Mouse (Mus musculus): ENCODE data around the gene Stxbp4.

The Stxbp4 gene

DNA sequence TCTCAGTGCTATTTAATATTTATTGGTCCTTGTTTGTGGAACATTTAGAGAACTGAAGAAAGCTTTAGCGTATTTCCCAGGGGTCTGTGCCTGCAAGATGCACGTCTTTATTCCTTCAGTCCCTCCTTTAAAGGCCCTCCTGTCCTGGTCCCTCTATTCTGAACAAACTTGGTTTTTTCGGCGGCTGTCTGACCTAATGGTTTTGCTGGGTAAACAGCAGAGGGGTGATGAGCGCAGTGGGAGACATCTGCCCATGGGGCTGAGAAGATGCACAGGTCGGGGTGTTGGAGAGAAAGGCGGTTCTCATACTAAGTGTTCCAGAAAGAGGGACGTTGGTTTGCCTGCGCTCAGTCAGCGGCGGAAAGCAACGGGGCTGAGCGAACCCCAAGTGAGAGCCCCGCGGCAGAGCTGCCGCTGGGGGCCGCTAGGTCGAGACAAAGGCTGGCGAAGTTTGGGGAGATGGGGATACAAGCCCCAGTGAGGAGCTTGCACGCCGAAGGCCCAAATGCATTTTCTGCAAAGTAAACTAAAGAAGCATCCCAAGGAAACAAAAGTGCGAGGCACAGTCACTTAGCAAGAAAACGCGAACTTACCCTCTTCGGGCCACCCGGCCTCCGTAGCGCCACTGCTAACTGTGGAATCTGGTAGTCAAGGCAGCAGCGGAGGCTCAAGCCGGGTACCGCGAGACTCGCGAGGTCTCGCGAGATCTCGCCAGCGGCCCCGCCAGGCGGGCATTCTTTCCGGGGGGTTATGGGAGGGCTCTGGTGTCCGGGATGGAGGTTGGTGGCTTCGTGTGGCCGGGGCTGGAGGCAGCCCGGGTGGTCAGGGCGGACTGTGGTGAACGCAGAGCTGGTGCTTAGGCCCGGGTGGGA lies at the start of gene Stxbp4, which contains the start of gene Cox11:
TSS of gene Stxbp4 (minus strand) at position 645 of the 872 bp plus-strand sequence.
TSS of gene Cox11 (plus strand) at position 734 of the 872 bp plus-strand sequence.
- peak; percentile 93 for ATAC-seq (ENCODE audit: low TSS enrichment)

DNA sequence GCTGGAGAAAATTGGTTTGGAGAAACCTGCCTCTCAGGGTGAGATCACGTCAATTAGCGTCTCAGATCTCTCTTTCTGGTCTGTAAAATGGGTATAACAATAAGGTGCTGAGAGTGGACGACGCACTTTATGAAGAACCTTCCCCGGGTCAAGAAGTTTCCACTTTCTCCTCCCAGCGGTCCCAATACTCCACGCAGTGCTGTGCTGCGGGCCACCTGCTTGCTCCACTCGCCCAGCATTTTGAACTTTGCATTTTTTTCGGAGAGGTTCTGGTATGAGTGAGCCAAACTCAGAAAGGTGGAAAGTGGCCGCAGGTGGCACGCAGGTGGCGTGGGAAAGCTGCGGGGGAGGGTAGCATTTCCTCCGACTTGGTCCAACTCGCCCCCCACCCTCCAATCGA lies 49.2 kb upstream of the Stxbp4 start:
- peak; percentile 28 for ATAC-seq (ENCODE audit: low TSS enrichment)

DNA sequence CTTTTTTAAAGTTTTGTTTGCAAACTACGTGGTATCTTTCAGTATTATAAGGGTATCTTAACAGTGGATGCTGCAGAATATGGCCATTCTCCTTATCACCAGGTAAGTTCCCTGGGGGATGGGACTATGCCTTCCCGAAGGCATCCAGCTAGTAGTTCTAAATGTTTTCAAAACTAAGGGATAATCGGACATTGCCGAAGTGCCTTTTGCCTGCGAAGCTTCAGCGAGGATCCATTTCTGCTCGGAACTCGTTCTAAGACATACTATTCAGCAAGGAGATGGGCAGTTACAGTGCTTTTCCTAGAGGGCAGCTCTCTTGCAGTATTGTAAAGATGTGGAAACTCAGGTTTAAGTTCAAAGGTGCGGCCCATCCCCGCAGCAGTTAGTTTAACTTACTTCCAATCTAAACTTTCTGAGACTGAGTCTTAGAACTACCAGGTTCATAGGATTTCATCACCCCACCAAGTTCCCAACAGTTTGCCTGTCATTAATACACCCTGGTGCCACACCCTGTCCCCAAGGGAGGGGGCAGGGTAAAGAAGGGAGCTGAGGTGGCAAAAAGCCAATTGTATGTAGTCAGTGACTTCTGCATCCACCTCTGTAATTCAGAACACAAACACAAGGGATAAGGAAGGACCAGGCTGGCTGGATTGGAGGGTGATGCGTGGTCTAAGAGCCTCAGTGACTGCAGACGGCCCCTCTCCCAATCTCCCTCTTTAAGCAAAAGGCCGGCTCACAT lies 48.6 kb upstream of the Stxbp4 start:
- no peak for ATAC-seq (ENCODE audit: low TSS enrichment)

DNA sequence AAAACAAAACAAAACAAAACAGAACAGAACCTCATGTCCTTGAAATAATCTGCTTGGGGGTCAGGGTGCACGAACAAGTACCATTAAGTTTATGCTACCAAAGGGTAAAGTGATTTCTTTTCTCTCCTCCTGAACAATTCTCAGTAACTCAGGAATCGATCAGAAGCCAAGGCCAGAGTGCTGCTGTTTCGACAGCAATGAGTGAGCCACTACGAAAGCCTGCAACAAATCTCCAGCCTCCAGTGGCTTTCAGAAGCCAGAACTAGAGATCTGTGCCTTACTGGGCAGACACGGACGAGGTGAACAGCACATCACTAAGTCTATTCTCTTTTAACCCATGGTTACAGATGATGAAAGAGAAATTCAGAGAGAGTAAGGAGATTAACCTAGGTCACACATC lies 47.3 kb upstream of the Stxbp4 start:
- ATAC-seq (ENCODE audit: low TSS enrichment) = no peak

DNA sequence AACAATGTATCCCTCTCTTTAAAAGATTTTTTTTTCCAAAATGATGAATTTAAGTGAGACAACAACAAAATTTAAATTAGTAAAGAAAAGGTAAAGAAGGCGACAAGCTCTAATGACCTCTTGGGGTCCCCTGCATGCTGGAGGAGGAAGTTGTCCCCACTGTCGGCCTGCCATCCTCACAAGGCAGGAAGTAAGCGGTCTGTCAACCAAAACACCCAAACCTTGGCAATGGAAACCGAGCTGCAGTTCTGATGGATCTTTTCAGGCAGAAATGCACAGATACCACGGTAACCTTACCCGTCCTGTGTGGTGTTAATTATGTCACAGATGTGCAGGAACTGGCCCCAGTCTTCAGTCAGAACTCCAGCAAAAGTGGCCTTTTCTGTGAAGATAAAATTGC lies 46.9 kb upstream of the Stxbp4 start:
- no peak for ATAC-seq (ENCODE audit: low TSS enrichment)

DNA sequence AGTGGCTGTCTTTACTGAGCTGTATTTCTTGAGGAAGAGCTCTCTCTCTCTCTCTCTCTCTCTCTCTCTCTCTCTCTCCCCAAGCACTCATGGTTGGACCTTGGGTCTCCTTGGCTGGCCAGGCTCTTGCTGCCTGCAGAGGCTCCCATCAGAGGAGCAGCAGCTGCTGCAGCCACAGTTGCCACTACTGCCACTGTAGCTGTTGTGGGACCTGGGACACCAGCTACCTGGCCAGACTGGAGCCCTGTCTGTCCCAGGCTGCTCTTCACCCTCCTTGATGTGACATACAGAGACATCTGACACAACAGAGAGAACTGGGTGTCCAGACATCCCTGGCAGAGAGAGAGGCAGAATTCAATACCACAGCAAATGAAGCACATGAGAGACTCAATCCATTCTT lies 43.3 kb upstream of the Stxbp4 start:
- no peak for ATAC-seq (ENCODE audit: low TSS enrichment)

DNA sequence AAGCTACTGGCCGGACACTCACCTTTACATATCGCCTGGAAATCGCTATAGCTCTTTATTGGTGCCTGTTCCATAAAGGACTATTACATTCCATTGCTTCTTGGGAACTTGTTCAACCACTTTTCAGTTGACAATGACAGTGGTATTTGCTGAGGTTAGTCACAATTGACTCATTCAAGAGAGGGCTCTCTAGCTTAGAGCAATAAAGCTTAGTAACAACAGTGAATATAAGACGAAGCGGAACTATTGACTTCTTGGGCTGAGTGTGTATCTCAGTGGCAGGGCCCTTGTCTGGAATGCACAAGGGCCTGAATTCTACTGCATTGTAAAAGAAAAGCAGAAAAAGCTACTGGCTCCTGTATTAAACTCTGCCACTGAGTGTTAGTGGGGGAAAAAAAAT lies 40.7 kb upstream of the Stxbp4 start:
- ATAC-seq (ENCODE audit: low TSS enrichment) = no peak

DNA sequence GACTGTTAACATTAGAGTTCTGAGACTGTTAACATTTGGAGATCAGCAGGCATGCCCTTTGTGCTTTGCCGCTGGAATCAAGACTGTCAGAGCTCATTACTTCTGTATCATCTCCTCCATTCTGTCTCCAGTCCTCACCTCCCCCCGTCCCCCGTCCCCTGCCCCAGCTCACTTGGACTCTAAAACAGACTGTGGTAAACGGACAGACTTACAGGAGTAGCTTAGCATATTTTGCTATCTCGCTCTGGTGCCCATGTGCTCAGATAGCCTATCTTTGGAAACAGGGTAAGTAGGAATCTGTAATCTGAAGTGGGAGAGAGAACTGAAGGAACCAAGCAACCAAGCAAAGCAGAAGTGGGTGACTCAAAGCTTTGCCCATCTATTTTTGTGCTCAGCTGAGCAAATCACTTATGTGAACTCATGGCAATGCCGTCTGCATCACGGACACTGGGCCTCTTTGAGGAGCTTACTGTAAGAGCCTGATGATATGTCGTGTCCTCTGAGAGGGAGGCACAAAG lies 39.9 kb upstream of the Stxbp4 start:
- peak; percentile 99 for ATAC-seq (ENCODE audit: low TSS enrichment)

DNA sequence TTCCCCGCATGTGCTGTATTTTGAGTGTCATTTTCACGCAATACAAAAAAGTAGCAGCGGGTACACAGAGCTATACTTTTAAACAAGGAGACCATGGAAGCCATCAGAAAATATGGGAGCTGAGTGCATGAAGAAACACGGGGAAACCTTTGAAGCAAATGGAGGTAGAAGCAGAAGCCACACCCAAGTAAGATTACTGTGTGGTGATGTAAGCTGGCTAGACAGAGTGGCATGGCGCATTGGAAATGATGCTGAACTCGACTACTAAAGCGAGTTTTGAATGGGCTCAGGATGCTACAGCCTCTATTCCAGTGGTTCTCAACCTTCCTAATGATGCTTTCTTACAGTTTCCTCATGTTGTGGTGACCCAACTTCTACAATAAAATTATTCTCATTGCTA lies 39.1 kb upstream of the Stxbp4 start:
- ATAC-seq (ENCODE audit: low TSS enrichment) = no peak

DNA sequence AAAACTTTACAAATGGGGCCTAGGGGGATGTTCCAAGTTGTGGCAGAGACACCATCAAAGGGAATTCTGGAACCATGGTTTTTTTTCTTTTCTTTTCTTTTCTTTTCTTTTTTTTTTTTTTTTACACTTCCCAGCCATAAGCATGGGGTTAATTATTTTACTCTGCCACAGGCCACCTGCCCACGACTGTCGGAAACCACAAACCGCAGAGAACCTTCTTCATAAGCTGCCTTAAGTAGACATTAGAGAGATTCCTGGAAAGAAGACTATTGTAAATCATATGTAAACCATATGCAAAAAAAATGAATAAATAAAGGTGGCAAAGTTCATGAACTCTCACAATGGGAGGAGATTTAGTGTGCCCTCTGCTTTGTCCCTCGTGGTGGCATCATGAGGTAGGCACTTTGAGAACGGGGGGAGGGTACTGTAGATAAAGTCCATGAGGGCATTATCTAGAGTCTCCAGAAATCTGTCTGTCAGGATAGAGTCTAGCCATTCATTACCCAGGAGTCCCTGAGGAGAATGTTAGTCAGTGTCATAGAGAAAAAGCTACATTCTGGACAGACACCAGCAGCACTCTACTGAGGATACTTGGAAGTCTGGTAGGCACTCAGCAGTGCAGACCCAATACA lies 37.7 kb upstream of the Stxbp4 start:
- no peak for ATAC-seq (ENCODE audit: low TSS enrichment)

DNA sequence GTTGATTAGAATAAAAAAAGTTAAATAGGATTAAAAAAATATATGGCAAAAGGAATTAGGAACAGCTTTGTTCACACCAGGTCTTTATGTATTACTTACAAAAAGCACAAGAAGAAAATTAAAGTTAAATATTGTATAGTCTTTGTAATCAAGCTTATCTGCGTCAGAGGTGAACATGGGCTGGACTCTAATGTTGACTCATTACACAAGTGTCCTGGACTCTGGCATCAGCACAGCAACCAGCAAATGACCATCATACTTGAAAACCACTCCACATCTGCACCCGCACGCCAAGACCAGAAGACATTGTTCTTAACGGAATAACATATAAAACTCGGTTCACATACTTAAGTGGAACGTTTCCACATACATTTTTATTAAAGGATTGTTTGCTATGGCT lies 29.4 kb upstream of the Stxbp4 start:
- ATAC-seq (ENCODE audit: low TSS enrichment) = no peak

DNA sequence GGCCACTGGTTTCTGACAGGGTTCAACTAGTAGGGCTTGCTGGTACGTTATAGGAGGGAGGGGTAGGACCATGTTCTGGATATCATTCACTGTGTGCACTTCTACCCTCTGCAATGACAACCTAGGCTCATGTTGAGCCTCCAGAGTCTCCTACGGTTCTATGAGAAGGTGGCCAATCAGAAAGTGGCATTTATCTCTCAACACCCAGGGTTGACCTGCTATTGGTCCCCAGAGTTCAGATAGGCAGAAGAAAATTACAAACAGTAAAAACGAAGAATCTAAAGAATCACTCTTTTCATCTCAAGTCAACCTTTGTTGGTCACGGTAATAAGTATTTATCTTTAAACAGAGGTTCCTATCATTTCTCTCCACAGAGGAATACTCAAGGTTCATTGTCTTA lies 29.0 kb upstream of the Stxbp4 start:
- ATAC-seq (ENCODE audit: low TSS enrichment) = no peak

DNA sequence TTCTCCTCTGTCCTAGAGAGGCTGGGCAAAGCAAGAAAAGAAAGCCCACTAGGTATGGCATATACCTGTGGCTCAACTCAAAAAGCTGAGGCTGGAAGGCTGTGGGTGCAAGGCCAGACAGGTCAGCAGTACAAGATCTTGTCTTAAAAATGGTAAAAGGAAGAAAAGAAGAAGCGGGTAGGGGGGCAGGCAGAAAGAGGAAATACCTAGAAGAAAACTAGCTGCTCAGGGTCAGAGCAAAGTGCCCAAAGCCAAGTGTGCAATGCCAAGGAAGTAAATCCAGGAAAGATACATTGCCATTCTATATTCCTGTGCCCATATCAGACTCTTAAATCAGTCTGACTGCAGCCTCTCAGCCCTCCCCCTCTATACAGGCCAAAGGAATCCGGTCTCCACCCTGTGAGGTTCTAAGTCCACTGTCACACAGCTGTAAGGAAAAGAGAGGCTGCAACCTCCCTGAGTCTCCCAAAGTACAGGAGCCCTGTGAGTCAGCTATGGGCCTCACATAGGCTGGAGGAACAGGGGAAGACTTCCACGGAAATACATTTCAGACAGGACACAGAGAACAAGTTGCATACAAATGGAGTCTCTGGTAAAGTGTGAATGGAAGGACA lies 28.4 kb upstream of the Stxbp4 start:
- no peak for ATAC-seq (ENCODE audit: low TSS enrichment)

DNA sequence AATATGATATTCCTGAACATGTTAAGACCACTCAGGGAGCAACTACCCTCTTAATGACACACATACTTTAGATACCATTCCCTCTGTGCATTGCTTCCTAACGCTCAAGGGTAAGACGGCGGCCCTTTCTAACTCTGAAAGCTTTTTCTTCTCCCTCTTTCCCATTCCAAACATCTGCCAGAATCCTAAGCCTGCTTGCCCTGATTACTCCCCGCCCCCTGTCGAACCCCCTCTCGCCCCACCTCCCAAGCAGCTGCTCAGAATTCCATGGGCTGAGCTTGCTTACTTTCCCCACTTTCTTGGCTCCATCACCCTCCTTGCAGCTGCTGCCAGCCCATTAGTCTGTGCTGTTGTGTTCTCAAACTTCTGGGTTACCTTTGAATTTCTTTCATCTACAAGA lies 27.3 kb upstream of the Stxbp4 start:
- ATAC-seq (ENCODE audit: low TSS enrichment) = peak; percentile 65

DNA sequence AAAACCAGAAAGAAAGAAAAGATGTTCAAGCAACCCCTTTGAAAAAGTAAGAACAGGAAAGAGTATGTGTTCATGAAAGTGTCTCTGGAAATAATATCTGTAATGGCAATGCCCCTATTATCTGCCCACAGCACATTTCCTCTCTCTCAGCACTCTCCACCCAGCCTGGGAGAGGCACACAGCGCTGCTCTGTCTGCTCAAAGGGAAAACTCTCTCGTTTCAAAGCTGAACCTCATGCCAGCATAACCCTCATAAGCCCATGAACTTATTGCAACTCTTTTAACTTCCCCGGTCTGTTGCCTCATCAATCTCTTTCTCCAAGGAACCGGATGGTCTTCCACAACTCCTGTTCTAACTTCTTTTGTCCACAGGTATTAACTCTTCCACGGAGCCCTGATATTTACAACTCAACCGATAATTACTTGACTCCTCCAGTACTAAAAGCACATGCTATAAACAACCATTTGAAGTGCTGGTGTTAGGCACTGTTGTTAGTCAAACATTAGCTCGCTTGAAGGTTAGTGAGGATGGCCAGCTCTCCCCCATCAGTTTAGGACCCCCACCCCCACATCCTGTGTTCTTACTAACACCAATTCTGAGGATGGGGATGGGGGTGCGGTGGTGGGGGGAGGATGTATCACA lies 26.6 kb upstream of the Stxbp4 start:
- ATAC-seq (ENCODE audit: low TSS enrichment) = no peak

DNA sequence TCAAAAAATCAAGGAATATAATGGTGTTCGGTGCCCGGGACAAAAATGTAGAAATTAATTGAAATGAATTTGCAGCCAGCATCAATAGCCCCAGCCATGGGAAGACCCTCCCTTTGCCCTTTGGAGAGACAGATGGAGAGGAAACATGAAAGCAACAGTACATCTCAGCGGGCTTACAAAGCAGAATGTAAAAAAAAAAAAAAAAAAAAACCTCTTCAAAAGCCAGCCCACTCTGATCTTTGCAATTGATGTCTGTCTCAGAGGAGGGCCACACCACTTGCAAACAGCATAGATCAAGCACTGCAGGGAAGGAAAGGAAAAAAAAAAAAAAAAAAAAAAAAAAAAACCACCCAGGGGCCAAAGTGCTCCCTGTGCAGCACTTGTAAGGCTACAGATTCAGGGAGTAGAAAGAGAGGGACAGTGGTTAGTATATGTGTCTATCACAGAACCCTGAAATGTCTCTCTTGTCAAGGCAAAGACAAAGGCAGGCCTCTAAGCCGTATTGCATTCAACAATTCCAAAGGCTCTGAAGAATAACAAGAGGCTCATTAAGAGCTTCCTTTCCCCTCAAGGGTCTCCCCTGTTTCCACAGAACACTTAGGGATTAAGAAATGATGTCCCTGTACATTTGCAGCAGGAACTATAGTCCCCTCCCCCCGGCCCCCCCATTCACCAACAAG lies 25.9 kb upstream of the Stxbp4 start:
- ATAC-seq (ENCODE audit: low TSS enrichment) = no peak

DNA sequence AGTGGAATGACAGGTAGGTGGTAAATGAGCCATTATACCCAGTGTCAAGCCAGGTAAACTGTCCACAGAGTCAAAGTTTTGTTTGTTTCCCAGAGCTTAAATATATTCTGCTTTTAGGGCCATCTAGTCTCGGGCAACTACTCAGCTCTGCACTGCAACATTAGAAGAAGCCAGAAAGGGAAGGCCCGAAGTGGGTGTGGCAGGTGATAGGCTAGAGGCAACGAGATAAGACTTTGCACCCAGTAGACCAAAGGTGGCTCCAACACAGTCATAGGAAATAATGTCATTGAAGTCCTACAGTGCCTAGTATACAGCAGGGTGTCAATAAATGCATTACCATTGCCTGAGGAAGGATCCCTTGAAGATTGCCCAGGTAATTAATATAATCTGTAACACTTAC lies 25.2 kb upstream of the Stxbp4 start:
- ATAC-seq (ENCODE audit: low TSS enrichment) = no peak

DNA sequence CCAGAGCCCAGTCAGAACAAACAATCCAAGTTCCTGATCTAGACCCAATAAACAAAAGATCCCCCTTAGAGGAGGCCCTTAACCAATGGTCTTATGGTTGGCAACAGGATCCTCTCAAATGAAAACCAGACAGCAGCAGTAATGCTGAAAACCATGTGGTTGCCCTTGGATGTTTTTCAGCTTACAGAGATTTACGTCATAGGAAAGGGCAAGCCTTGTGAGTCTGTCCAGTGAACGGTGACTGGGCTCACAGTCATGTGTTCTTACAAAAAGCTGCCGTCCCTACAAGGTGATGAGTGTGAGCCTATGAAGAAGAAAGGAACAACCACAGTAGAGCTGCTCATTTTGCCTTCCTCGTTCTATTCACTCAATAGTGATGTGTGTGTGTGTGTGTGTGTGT lies 22.8 kb upstream of the Stxbp4 start:
- no peak for ATAC-seq (ENCODE audit: low TSS enrichment)

DNA sequence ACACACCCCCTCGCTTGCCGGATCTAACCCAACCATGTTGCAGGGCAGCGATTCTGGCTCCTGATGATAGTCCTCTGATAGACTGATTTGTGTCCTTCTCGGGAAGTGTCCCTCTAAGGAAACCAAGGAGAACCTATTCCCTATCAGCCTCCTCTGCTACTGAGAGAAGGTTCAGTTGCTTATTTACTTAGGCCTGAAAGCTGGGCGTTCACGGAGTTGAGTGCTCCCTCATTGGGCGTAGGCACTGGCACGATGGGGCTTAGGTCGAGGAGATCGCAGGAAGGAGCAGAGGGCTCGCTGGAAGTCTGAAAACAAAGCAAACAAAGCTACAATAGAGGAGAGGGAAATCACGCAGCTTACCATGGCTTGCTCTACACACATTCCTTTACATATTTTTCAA lies 19.6 kb upstream of the Stxbp4 start:
- no peak for ATAC-seq (ENCODE audit: low TSS enrichment)

DNA sequence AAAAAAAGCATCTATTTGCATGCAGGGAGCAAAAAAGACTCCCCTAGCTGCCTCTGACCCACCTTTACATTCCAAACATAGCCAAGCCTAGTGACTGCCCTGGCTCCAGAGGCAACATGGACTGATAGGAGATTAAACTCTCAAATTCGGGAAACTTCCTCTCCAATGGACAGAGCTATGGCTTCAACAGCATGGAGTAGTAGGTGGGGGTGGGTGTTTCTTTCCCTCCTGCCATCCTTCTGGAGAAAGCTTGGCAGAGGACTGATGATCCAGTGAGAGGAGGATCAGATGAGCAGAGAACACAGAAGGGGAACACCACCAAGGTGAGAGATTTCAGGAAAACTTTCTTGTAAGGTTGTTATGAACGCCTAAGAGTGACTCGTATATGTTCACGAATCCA lies 14.7 kb upstream of the Stxbp4 start:
- peak; percentile 68 for ATAC-seq (ENCODE audit: low TSS enrichment)
